ENCODE assay signal across 12 mouse cellular contexts in genomic region chr5:139146476-139147075, GRCm38 (mm10). TPM values are rescaled to one million over a fixed set of nuclear protein-coding genes. Genes with fewer than 3 reads are reported as not detected.
DNase-seq lines count a peak whose midpoint lies in the region; TF ChIP-seq lines count a peak whose summit lies in the region.
"Had no signal": no experiment of that assay in that cellular context is flagged by ENCODE, and none has a peak within 500 bp of the region (broad histone marks: within the 10 kb centered on the region; RNA-seq: fewer than 3 reads in every experiment).

No protein-coding gene starts in this region.

- no peak for TF ChIP-seq POLR2A in heart, adult 2 months (IDR thresholded peaks at IDR 0.05; ENCODE audit: insufficient read depth, low read depth, low read length)

- H3K4me1 ChIP-seq in heart, adult 2 months (ENCODE audit: control insufficient read depth, insufficient read depth, low read length) = no peaks in the 10 kb centered on the region

- no peak overlapping the region for H3K4me3 ChIP-seq in heart, adult 2 months
- H3K4me3 ChIP-seq: embryonic facial prominence, embryonic 15.5 days; midbrain, embryonic 12.5 days; neural tube, embryonic 15.5 days had no signal

- 72% methylated on average over 11 of the region's 11 CpGs for WGBS in heart, adult 2 months

- no peak overlapping the region for H3K9ac ChIP-seq in heart, adult 2 months (ENCODE audit: low read depth, low read length)
- H3K9ac ChIP-seq: embryonic facial prominence, embryonic 15.5 days; midbrain, embryonic 12.5 days; neural tube, embryonic 15.5 days had no signal

- H3K27me3 ChIP-seq in heart, adult 2 months (ENCODE audit: control insufficient read depth, insufficient read depth, low read length) = no peaks in the 10 kb centered on the region
- H3K27me3 ChIP-seq: embryonic facial prominence, embryonic 15.5 days; midbrain, embryonic 12.5 days; neural tube, embryonic 15.5 days had no signal

- peak in 1 of 2 experiments; percentile 20 for DNase-seq in heart, adult 2 months
- no peak for DNase-seq in heart, adult 8-10 months (ENCODE audit: low spot score)
- peak; percentile 74 for DNase-seq in ZHBTc4 (ENCODE audit: low read depth, low spot score)
- DNase-seq in adrenal gland, postnatal 36 days = peak; percentile 64 to 65
- DNase-seq in kidney, adult 18-20 months = peak; percentile 57
- DNase-seq in embryo, embryonic 10.5 days (ENCODE audit: low spot score) = no peak
- DNase-seq in urinary bladder, postnatal 14 days (ENCODE audit: low spot score) = no peak
- DNase-seq: gastrocnemius, postnatal 36 days; thymus, adult 18-20 months had no signal

- no peak for TF ChIP-seq CTCF in heart, adult 2 months (IDR thresholded peaks at IDR 0.05)

- no peaks in the 10 kb centered on the region for H3K36me3 ChIP-seq in heart, adult 2 months (ENCODE audit: control insufficient read depth, insufficient read depth, low read length)
- H3K36me3 ChIP-seq: embryonic facial prominence, embryonic 15.5 days; midbrain, embryonic 12.5 days had no signal

- no peak for TF ChIP-seq EP300 in heart, adult 2 months (IDR thresholded peaks at IDR 0.05; ENCODE audit: insufficient read depth, low read depth, low read length)

- H3K27ac ChIP-seq in heart, adult 2 months = peak overlapping the region; percentile 17
- H3K27ac ChIP-seq: embryonic facial prominence, embryonic 15.5 days; midbrain, embryonic 12.5 days; neural tube, embryonic 15.5 days had no signal

- H3K79me2 ChIP-seq in heart, adult 2 months (replicated peaks; ENCODE audit: control insufficient read depth, insufficient read depth, low read length) = no peaks in the 10 kb centered on the region

- intact Hi-C loops in heart, adult 2 months (cut with DNase I) = loop anchor here (5.0 kb wide), 2 partner anchors 106 to 154 kb away; partner anchors contain the start of gene Get4

RNA-seq across cellular contexts. Expression of gene Prkar1b, which starts 3.2 kb away (rescaled TPM):
- total RNA-seq in heart, adult 2 months (2021) = 1 to 10 TPM; 1.4 to 1.5 TPM
- 2.0 and 2.8 TPM in 2 replicates for polyA plus RNA-seq in heart, adult 2 months (2012; rRNA removed)
- 1 to 10 TPM; 2.1 to 2.7 (median 2.3) TPM for total RNA-seq in heart, adult 8-10 months (2022)
- 10 to 100 TPM; 20.2 to 52.4 TPM for total RNA-seq in adrenal gland, postnatal 36 days (2021)

RNA-seq across cellular contexts. Expression of gene Dnaaf5, which starts 3.4 kb away (rescaled TPM):
- 10 to 100 TPM; 16.1 to 16.7 TPM for total RNA-seq in heart, adult 2 months (2021)
- polyA plus RNA-seq in heart, adult 2 months (2012; rRNA removed) = 12.1 and 12.2 TPM in 2 replicates
- total RNA-seq in heart, adult 8-10 months (2022) = 10 to 100 TPM; 16.1 to 20.0 (median 18.2) TPM
- 10 to 100 TPM; 22.7 to 22.8 TPM for total RNA-seq in adrenal gland, postnatal 36 days (2021)

RNA-seq across cellular contexts. Expression of gene Sun1, which starts 53.9 kb away (rescaled TPM):
- 10 to 100 TPM; 45.9 to 50.3 TPM for total RNA-seq in heart, adult 2 months (2021)
- 34.1 and 50.8 TPM in 2 replicates for polyA plus RNA-seq in heart, adult 2 months (2012; rRNA removed)
- total RNA-seq in heart, adult 8-10 months (2022) = 10 to 100 TPM; 48.0 to 58.0 (median 50.7) TPM
- total RNA-seq in adrenal gland, postnatal 36 days (2021) = 100 to 1,000 TPM in 1 of 2 experiments, 10 to 100 TPM in 1; 73.4 to 105 TPM

Comparison
In these comparisons a context has a peak if more than half of its experiments do, and no peak if none do; other contexts are left out.
1. DNase-seq: peak in ZHBTc4 (single experiment), adrenal gland, postnatal 36 days (2 of 2) and kidney, adult 18-20 months (single experiment); none in heart, adult 8-10 months (single experiment), embryo, embryonic 10.5 days (single experiment) and urinary bladder, postnatal 14 days (single experiment).
2. RNA of gene Prkar1b, which starts 3.2 kb away (total RNA-seq): 20.2 to 52.4 TPM in adrenal gland, postnatal 36 days; 2.1 to 2.7 TPM in heart, adult 8-10 months and 1.4 to 1.5 TPM in heart, adult 2 months; every median in the first group is over 4 times any median in the second.